Mouse (Mus musculus): ENCODE results near the gene Rpl7l1. TPM values are rescaled to one million over a fixed set of nuclear protein-coding genes. Genes with fewer than 3 reads are reported as not detected.

The Rpl7l1 gene
- polyA plus RNA-seq, 1 experiment from 2014 or later: 164 TPM

- 92% methylated on average over 6 of the region's 6 CpGs for WGBS
- Histone ChIP-seq H3K9ac (ENCODE audit: low read depth, low read length) (no peak overlapping the region), H3K4me3 (ENCODE audit: low read length) (no peak overlapping the region), H3K27me3 (ENCODE audit: control insufficient read depth, insufficient read depth, low read length) (no peaks in the 10 kb centered on the region), H3K4me1 (ENCODE audit: control insufficient read depth, insufficient read depth, low read length) (no peaks in the 10 kb centered on the region), H3K4me2 (replicated peaks; ENCODE audit: low read depth, low read length) (no peak overlapping the region), H3K36me3 (ENCODE audit: control insufficient read depth, insufficient read depth, low read length) (peaks cover 34% of the 10 kb centered on the region), H3K27ac (ENCODE audit: low read depth, low read length) (no peak overlapping the region), H3K9me3 (ENCODE audit: control insufficient read depth, low read length) (no peaks in the 10 kb centered on the region)
- no peak for ATAC-seq (ENCODE audit: low FRiP score, low TSS enrichment)
Observed at GRCm38 (mm10) chr17:46741305-46741704, 41.2 kb downstream of the Rpl7l1 start.

GRCm38 (mm10) chr17:46736160-46736559 lies 46.3 kb downstream of the Rpl7l1 start:
- Histone ChIP-seq H3K9me3 (ENCODE audit: control insufficient read depth, low read length) (no peaks in the 10 kb centered on the region), H3K9ac (ENCODE audit: low read depth, low read length) (no peak overlapping the region), H3K27me3 (ENCODE audit: control insufficient read depth, insufficient read depth, low read length) (no peaks in the 10 kb centered on the region), H3K4me1 (ENCODE audit: control insufficient read depth, insufficient read depth, low read length) (no peaks in the 10 kb centered on the region), H3K27ac (ENCODE audit: low read depth, low read length) (no peak overlapping the region), H3K4me2 (replicated peaks; ENCODE audit: low read depth, low read length) (no peak overlapping the region), H3K4me3 (ENCODE audit: low read length) (no peak overlapping the region), H3K36me3 (ENCODE audit: control insufficient read depth, insufficient read depth, low read length) (peaks cover 16% of the 10 kb centered on the region)
- peak; percentile 12; the same call in 1 of the 2 replicates for ATAC-seq (ENCODE audit: low FRiP score, low TSS enrichment)
- 68% methylated on average over 10 of the region's 10 CpGs for WGBS

- H3K9ac ChIP-seq (ENCODE audit: low read depth, low read length): no peak overlapping the region
- H3K27ac ChIP-seq (ENCODE audit: low read depth, low read length): no peak overlapping the region
- H3K27me3 ChIP-seq (ENCODE audit: control insufficient read depth, insufficient read depth, low read length): no peaks in the 10 kb centered on the region
- WGBS: 85% methylated on average over 7 of the region's 7 CpGs
- H3K4me1 ChIP-seq (ENCODE audit: control insufficient read depth, insufficient read depth, low read length): no peaks in the 10 kb centered on the region
- no peak overlapping the region for H3K4me2 ChIP-seq (replicated peaks; ENCODE audit: low read depth, low read length)
- no peaks in the 10 kb centered on the region for H3K9me3 ChIP-seq (ENCODE audit: control insufficient read depth, low read length)
- peaks cover 16% of the 10 kb centered on the region for H3K36me3 ChIP-seq (ENCODE audit: control insufficient read depth, insufficient read depth, low read length)
- no peak for ATAC-seq (ENCODE audit: low FRiP score, low TSS enrichment)
- H3K4me3 ChIP-seq (ENCODE audit: low read length): no peak overlapping the region
Observed at GRCm38 (mm10) chr17:46735287-46735686, 47.2 kb downstream of the Rpl7l1 start.

GRCm38 (mm10) chr17:46734055-46734454 lies 48.4 kb downstream of the Rpl7l1 start:
- ATAC-seq (ENCODE audit: low FRiP score, low TSS enrichment): no peak
- H3K4me2 ChIP-seq (replicated peaks; ENCODE audit: low read depth, low read length): no peak overlapping the region
- WGBS: 93% methylated on average over 3 of the region's 3 CpGs
- no peaks in the 10 kb centered on the region for H3K9me3 ChIP-seq (ENCODE audit: control insufficient read depth, low read length)
- peaks cover 16% of the 10 kb centered on the region for H3K36me3 ChIP-seq (ENCODE audit: control insufficient read depth, insufficient read depth, low read length)
- H3K4me3 ChIP-seq (ENCODE audit: low read length): no peak overlapping the region
- H3K27me3 ChIP-seq (ENCODE audit: control insufficient read depth, insufficient read depth, low read length): peaks cover 6% of the 10 kb centered on the region
- H3K4me1 ChIP-seq (ENCODE audit: control insufficient read depth, insufficient read depth, low read length): no peaks in the 10 kb centered on the region
- no peak overlapping the region for H3K9ac ChIP-seq (ENCODE audit: low read depth, low read length)
- H3K27ac ChIP-seq (ENCODE audit: low read depth, low read length): no peak overlapping the region

- H3K9ac ChIP-seq (ENCODE audit: low read depth, low read length): 0 out of 2 replicates have a peak within 1 kb of the TSS, but pooled peaks have one; percentile 37
- no peaks in the 10 kb centered on the region for H3K4me1 ChIP-seq (ENCODE audit: control insufficient read depth, insufficient read depth, low read length)
- H3K4me3 ChIP-seq (ENCODE audit: low read length): peak within 1 kb of the TSS; percentile 10; the same call in 1 of the 2 replicates
- H3K9me3 ChIP-seq (ENCODE audit: control insufficient read depth, low read length): no peaks in the 10 kb centered on the region
- 12% methylated on average over 24 of the region's 24 CpGs for WGBS
- H3K36me3 ChIP-seq (ENCODE audit: control insufficient read depth, insufficient read depth, low read length): peaks cover 13% of the 10 kb centered on the region; the same call in 1 of the 2 replicates
- H3K4me2 ChIP-seq (replicated peaks; ENCODE audit: low read depth, low read length): peak within 1 kb of the TSS; percentile 40
- ATAC-seq (ENCODE audit: low FRiP score, low TSS enrichment): peak; percentile 54
- no peak within 1 kb of the TSS for H3K27ac ChIP-seq (ENCODE audit: low read depth, low read length)
- H3K27me3 ChIP-seq (ENCODE audit: control insufficient read depth, insufficient read depth, low read length): peaks cover 9% of the 10 kb centered on the region
Observed at GRCm38 (mm10) chr17:46728904-46729318, 53.6 kb downstream of the Rpl7l1 start, which contains the start of gene Gnmt. Gnmt (minus strand) TSS chr17:46729168.

- no peak for ATAC-seq (ENCODE audit: low FRiP score, low TSS enrichment)
- H3K27me3 ChIP-seq (ENCODE audit: control insufficient read depth, insufficient read depth, low read length): peaks cover 9% of the 10 kb centered on the region
- no peak overlapping the region for H3K27ac ChIP-seq (ENCODE audit: low read depth, low read length)
- no peaks in the 10 kb centered on the region for H3K4me1 ChIP-seq (ENCODE audit: control insufficient read depth, insufficient read depth, low read length)
- 0 out of 2 replicates have a peak overlapping the region, but pooled peaks have one; percentile 37 for H3K9ac ChIP-seq (ENCODE audit: low read depth, low read length)
- peak overlapping the region; percentile 10; the same call in 1 of the 2 replicates for H3K4me3 ChIP-seq (ENCODE audit: low read length)
- no peaks in the 10 kb centered on the region for H3K9me3 ChIP-seq (ENCODE audit: control insufficient read depth, low read length)
- peaks cover 17% of the 10 kb centered on the region; the same call in 1 of the 2 replicates for H3K36me3 ChIP-seq (ENCODE audit: control insufficient read depth, insufficient read depth, low read length)
- H3K4me2 ChIP-seq (replicated peaks; ENCODE audit: low read depth, low read length): peak overlapping the region; percentile 40
- 43% methylated on average over 11 of the region's 11 CpGs for WGBS
Observed at GRCm38 (mm10) chr17:46728496-46728895, 54.0 kb downstream of the Rpl7l1 start.

DNA sequence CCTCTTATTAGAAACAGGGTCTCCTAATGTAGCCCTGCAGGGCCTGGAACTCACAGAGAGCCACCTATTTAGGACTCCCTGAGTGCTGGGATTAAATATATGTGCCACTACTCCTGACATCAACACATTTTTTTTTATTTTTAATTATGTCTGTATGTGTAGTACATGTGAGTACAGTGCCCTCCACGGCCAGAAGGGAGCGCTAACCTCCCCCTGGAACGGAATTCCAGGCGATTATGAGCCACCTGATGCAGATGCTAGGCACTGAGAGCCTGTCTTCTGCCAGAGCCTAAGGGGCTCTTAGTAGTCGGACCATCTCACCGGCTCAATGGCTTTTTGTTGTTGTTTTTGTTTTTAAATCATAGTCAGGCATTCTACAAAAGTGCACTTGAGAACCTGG lies 54.5 kb downstream of the Rpl7l1 start:
- Histone ChIP-seq H3K27ac (ENCODE audit: low read depth, low read length) (no peak overlapping the region), H3K9ac (ENCODE audit: low read depth, low read length) (no peak overlapping the region), H3K4me3 (ENCODE audit: low read length) (no peak overlapping the region), H3K27me3 (ENCODE audit: control insufficient read depth, insufficient read depth, low read length) (peaks cover 9% of the 10 kb centered on the region), H3K36me3 (ENCODE audit: control insufficient read depth, insufficient read depth, low read length) (peaks cover 22% of the 10 kb centered on the region; the same call in 1 of the 2 replicates), H3K4me2 (replicated peaks; ENCODE audit: low read depth, low read length) (no peak overlapping the region), H3K4me1 (ENCODE audit: control insufficient read depth, insufficient read depth, low read length) (no peaks in the 10 kb centered on the region), H3K9me3 (ENCODE audit: control insufficient read depth, low read length) (no peaks in the 10 kb centered on the region)
- no peak for ATAC-seq (ENCODE audit: low FRiP score, low TSS enrichment)
- 43% methylated on average over 6 of the region's 6 CpGs for WGBS

DNA sequence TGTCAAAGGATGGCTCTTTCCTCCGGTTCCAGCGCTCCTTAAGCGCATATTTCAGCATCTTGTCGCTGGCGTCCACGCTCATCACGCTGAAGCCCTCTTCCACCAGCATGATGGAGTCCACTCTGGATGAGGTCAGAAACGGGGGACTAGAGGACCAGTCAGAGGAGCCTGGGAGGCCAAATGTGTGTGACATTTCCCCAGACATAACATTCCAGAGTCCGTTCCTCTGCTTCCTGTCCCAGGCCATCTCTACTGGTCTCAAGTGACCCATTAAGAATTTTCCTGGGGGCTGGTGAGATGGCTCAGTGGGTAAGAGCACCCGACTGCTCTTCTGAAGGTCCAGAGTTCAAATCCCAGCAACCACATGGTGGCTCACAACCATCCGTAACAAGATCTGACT lies 55.2 kb downstream of the Rpl7l1 start:
- 88% methylated on average over 11 of the region's 11 CpGs for WGBS
- H3K36me3 ChIP-seq (ENCODE audit: control insufficient read depth, insufficient read depth, low read length): peaks cover 24% of the 10 kb centered on the region; the same call in 1 of the 2 replicates
- no peaks in the 10 kb centered on the region for H3K9me3 ChIP-seq (ENCODE audit: control insufficient read depth, low read length)
- no peak for ATAC-seq (ENCODE audit: low FRiP score, low TSS enrichment)
- H3K27ac ChIP-seq (ENCODE audit: low read depth, low read length): no peak overlapping the region
- H3K27me3 ChIP-seq (ENCODE audit: control insufficient read depth, insufficient read depth, low read length): peaks cover 9% of the 10 kb centered on the region
- H3K9ac ChIP-seq (ENCODE audit: low read depth, low read length): no peak overlapping the region
- no peaks in the 10 kb centered on the region for H3K4me1 ChIP-seq (ENCODE audit: control insufficient read depth, insufficient read depth, low read length)
- no peak overlapping the region for H3K4me3 ChIP-seq (ENCODE audit: low read length)
- H3K4me2 ChIP-seq (replicated peaks; ENCODE audit: low read depth, low read length): no peak overlapping the region

DNA sequence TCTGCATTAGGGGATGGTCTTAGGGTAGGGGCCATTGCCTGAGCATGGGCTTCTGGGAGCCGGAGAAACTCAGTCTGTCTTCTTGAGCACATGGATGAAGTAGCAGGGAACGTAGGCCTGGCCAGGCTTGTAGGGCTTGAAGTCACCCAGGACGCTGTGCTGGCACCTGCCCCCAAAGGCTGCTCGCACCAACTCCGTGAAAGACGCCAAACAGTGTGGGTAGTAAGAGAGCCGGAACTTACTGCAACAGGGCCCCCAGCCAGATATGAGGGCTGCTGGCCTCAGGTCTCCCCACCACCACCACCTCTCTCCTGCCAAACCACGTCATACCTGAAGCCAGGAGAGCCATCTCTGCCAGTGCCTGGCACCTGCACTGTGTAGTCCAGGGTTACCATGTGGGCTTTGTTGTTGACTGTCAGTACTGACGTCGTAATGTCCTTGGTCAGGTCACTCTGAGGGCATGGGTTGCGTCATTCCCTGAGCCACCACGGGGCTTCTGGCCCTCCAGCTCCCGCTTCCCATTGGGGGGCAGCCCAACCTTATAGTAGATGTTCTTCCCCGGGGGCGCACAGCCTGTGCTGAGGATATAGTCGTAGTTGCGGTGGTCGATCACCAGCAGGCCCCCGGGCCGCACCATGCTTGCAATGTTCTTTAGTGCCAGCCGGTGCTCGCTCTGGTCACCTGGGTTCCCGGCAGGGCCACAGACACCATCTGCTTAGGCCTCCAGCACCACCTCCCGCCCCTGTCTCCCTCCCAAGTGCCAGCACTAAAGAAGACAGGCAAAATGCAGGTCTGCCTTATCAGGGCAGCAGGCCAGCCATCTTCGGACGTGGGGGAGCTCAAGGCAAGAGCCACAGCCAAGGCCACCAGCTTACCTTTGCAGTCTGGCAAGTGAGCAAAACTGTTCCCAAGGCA lies 56.5 kb downstream of the Rpl7l1 start:
- 93% methylated on average over 26 of the region's 26 CpGs for WGBS
- no peak for ATAC-seq (ENCODE audit: low FRiP score, low TSS enrichment)
- Histone ChIP-seq H3K27ac (ENCODE audit: low read depth, low read length) (no peak overlapping the region), H3K36me3 (ENCODE audit: control insufficient read depth, insufficient read depth, low read length) (peaks cover 34% of the 10 kb centered on the region; the same call in 1 of the 2 replicates), H3K27me3 (ENCODE audit: control insufficient read depth, insufficient read depth, low read length) (peaks cover 9% of the 10 kb centered on the region), H3K4me1 (ENCODE audit: control insufficient read depth, insufficient read depth, low read length) (no peaks in the 10 kb centered on the region), H3K9me3 (ENCODE audit: control insufficient read depth, low read length) (no peaks in the 10 kb centered on the region), H3K4me3 (ENCODE audit: low read length) (no peak overlapping the region), H3K4me2 (replicated peaks; ENCODE audit: low read depth, low read length) (no peak overlapping the region), H3K9ac (ENCODE audit: low read depth, low read length) (no peak overlapping the region)

Measured in kidney, embryonic 14.5 days (tissue).